Mouse (Mus musculus) lung, embryonic 15.5 days (tissue): Measurements from ENCODE around the gene Hkdc1. TPM values are rescaled to one million over a fixed set of nuclear protein-coding genes. Genes with fewer than 3 reads are reported as not detected.

ENCODE experiments used
- ATAC-seq: fragments of 200-750 bp; cut with Nextera tagmentation; 2 replicates; pipeline ENCODE4 v1.8.0; 2017; ENCODE audit warnings: moderate number of reproducible peaks, borderline replicate concordance; ENCODE audit not compliant: low FRiP score, low TSS enrichment; ENCODE audit errors: extremely low read depth
- H3K27ac ChIP-seq: fragments of 300-500 bp; sonication (generic); 2 replicates; pipeline ENCODE4 v1.5.1; 2015; ENCODE audit warnings: moderate library complexity, mild to moderate bottlenecking, inconsistent platforms
- H3K27me3 ChIP-seq: fragments of 300-500 bp; sonication (generic); 2 replicates; pipeline ENCODE4 v1.6.1; 2015; ENCODE audit warnings: inconsistent platforms
- H3K36me3 ChIP-seq: fragments of 300-500 bp; sonication (generic); 2 replicates; pipeline ENCODE4 v1.6.1; 2015; ENCODE audit warnings: inconsistent platforms
- H3K4me1 ChIP-seq: fragments of 300-500 bp; sonication (generic); 2 replicates; pipeline ENCODE4 v1.6.1; 2015; ENCODE audit warnings: inconsistent platforms
- H3K4me2 ChIP-seq: fragments of 300-500 bp; sonication (generic); 2 replicates; pipeline ENCODE4 v1.6.1; 2015; ENCODE audit warnings: inconsistent platforms, mild to moderate bottlenecking, moderate library complexity
- H3K4me3 ChIP-seq: fragments of 300-500 bp; sonication (generic); 2 replicates; pipeline ENCODE4 v1.5.1; 2015; ENCODE audit warnings: mild to moderate bottlenecking, inconsistent platforms
- H3K9ac ChIP-seq: fragments of 300-500 bp; sonication (generic); 2 replicates; pipeline ENCODE4 v1.6.1; 2015; ENCODE audit warnings: inconsistent platforms
- H3K9me3 ChIP-seq: fragments of 300-500 bp; sonication (generic); 2 replicates; pipeline ENCODE4 v1.6.1; 2016; ENCODE audit warnings: inconsistent platforms
- WGBS: fragments of 180-500 bp; shearing (Covaris S2); methylation state at CpG from one replicate; pipeline ENCODE4 v1.1.7; 2015; 5-methylcytosine and 5-hydroxymethylcytosine counted together
- polyA plus RNA-seq: library from polyadenylated mRNA; unstranded; fragments of >200 nt; fragmentation: Nextera tagmentation; extraction: Ambion mirVana; gene quantifications from 2 replicates; pipeline ENCODE4 v1.2.1, GENCODE M21; 2015

Hkdc1 gene
- polyA plus RNA-seq, 1 experiment from 2014 or later, result 3.3 TPM

DNA sequence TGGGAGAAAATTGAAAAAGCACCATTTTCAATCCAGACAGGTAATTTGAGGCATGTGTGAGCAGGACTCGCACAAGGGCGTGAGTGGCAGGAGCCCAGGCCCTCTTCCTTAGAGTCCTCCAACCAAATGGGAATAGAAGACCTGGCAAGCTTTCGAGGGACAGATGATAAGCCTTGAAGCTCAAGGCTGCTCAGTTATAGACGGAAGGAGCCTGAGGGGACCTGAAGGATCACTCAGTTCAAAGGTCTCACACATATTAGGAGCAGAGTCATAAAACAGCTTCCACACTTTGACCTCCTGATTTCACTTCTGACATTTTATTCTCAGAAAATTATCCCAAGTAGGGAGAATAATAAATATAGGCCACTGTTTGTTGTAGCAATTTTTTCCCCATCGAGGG, 2.9 kb downstream of the Hkdc1 start:
- no peak overlapping the region for H3K27ac ChIP-seq
- H3K9ac ChIP-seq, result no peak overlapping the region
- no peak overlapping the region for H3K4me3 ChIP-seq
- H3K9me3 ChIP-seq, result no peaks in the 10 kb centered on the region
- no peak for ATAC-seq
- no peak overlapping the region for H3K4me2 ChIP-seq
- H3K4me1 ChIP-seq, result peaks cover 6% of the 10 kb centered on the region; the same call in 1 of the 2 replicates
- no peaks in the 10 kb centered on the region for H3K27me3 ChIP-seq
- no peaks in the 10 kb centered on the region for H3K36me3 ChIP-seq
- WGBS, result 69% methylated on average over 5 of the region's 5 CpGs

DNA sequence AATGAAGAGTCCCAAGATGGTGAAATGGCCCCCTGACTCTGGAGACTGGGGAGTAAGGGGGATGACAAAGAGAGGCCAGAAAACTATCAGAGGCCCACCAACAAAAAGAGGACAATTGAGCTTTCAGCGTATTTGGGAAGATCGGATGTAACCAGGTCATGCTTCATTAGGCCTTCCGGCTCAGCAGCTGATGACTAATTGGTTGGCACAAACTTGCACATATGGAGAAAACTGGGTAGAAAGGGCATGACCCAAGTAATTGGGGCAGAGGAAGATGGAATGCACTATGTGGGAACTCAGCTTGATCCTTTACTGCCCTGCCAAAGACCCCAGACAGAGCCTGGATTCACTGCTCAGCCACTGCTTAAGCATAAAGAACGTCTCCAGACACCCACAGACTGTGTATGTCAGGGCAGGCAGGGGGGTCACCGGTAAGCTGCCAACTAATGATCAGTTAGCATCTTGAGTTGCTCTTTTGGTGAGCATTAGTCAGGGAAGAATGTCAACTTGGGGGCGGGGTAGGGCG, 3.4 kb downstream of the Hkdc1 start:
- Histone ChIP-seq H3K36me3 (no peaks in the 10 kb centered on the region), H3K27me3 (no peaks in the 10 kb centered on the region), H3K9me3 (no peaks in the 10 kb centered on the region), H3K9ac (no peak overlapping the region), H3K4me1 (peaks cover 4% of the 10 kb centered on the region), H3K27ac (no peak overlapping the region), H3K4me2 (no peak overlapping the region), H3K4me3 (no peak overlapping the region)
- no peak for ATAC-seq
- 76% methylated on average over 7 of the region's 7 CpGs for WGBS

DNA sequence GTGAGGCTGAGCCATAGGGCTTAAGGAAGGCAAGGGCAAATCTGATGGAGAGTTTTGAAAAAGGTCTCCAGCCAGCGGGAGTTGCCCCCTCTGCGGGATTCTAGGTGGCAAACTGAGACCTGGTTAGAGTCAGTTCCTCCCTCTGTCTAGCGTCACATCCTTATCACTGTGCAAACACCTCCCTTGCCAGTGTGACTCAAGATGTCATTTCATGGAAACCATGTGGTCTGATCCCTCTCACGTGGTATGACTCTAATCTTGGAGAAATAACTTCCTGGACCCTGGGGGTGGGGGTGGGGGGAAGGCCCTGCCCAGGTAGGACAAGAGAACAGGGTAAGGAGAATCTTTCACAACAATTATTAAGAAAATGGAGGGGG, 8.7 kb downstream of the Hkdc1 start:
- Histone ChIP-seq H3K4me3 (no peak overlapping the region), H3K4me2 (no peak overlapping the region; the same call in 1 of the 2 replicates), H3K27me3 (no peaks in the 10 kb centered on the region), H3K9me3 (no peaks in the 10 kb centered on the region), H3K36me3 (no peaks in the 10 kb centered on the region), H3K27ac (peak overlapping the region; percentile 94), H3K4me1 (peaks cover 7% of the 10 kb centered on the region; the same call in 1 of the 2 replicates), H3K9ac (no peak overlapping the region)
- WGBS, result 9% methylated on average over 4 of the region's 4 CpGs
- peak; percentile 50; the same call in 1 of the 2 replicates for ATAC-seq

DNA sequence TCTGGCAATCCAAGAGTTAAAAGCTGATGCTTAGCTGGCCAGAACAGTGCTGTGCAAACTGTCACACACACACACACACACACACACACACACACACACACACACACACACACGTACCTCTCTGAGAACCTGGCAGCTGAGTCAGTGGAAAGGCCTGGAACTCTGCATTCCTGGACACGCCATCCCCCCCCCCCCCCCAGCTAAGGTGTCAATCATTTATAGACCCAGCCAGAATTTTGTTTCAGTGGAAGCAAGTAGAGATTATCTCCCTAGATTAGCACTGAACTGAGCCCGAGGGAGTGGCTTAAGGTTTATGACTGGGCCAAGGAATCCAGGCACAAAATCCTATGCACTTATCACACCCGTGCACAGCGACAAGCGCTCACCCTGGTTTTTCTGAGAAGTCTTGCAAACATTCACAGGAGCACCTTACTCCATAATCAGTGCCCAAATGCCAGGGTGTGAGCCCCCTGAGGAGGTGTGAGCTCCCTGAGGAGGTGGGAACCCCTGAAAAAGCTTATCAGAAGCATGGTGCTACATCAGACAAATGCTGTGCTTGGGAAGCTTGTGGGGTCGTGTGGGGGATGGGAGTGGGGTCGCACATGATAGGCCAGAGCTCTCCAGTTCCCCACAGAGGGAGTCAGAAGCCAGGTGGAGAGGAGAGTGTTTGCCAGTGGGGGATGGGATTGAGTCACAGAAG, 9.2 kb downstream of the Hkdc1 start:
- H3K27me3 ChIP-seq, result no peaks in the 10 kb centered on the region
- H3K27ac ChIP-seq, result peak overlapping the region; percentile 94
- H3K4me2 ChIP-seq, result peak overlapping the region; percentile 6; the same call in 1 of the 2 replicates
- ATAC-seq, result peak; percentile 67
- H3K36me3 ChIP-seq, result no peaks in the 10 kb centered on the region
- no peak overlapping the region for H3K9ac ChIP-seq
- WGBS, result 6% methylated on average over 8 of the region's 8 CpGs
- H3K4me1 ChIP-seq, result peaks cover 7% of the 10 kb centered on the region; the same call in 1 of the 2 replicates
- no peak overlapping the region for H3K4me3 ChIP-seq
- H3K9me3 ChIP-seq, result no peaks in the 10 kb centered on the region

DNA sequence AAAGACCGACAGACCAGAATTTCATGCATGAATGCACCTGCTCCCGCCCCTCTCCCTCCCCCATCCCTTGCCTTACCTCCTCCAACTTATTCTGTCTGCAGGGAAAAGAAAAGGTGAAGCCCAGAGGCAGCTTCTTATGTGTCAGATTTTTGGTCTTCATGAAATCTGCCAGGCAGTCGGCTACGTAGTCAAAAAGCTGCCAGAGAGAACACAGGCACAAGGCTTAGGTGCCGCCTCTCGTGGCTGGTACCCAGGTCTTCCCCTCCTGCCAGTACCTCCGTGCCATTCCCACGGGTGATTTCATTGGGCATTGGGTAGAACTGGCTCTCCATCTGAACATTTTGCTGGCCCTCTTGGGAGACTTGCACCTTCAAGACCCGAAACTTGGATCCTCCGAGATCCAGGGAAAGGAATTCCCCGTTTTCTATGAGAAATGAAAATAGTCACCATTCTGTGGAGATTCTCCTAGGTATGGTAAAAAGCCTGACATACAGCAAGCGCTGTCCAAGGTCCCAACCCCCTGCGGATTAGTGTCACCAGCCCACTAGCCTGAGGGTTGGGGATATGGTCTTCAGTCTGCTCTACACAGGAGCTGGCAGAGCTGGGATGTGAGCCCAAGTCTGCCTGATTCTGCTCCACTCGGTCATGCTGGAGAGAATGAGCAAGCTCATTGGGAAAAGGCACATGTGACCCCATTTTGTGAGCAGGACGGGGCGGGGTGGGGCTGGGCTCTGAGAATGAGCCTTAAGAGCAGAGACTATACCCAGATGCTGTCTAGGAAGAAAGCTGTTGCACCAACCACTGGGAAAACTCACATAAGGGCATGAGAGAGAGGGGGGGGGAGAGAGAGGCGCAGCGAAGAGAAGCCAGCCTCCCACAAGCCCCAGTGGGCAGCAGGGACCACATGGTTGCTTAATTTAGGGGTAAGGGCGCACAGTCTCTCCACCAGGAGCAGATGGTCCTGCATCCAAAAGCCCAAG, 10.6 kb downstream of the Hkdc1 start:
- Histone ChIP-seq H3K27me3 (no peaks in the 10 kb centered on the region), H3K9me3 (no peaks in the 10 kb centered on the region), H3K4me3 (no peak overlapping the region), H3K27ac (0 out of 2 replicates have a peak overlapping the region, but pooled peaks have one; percentile 94), H3K9ac (no peak overlapping the region), H3K4me1 (peaks cover 7% of the 10 kb centered on the region; the same call in 1 of the 2 replicates), H3K36me3 (no peaks in the 10 kb centered on the region), H3K4me2 (no peak overlapping the region)
- no peak for ATAC-seq
- 64% methylated on average over 19 of the region's 19 CpGs for WGBS

DNA sequence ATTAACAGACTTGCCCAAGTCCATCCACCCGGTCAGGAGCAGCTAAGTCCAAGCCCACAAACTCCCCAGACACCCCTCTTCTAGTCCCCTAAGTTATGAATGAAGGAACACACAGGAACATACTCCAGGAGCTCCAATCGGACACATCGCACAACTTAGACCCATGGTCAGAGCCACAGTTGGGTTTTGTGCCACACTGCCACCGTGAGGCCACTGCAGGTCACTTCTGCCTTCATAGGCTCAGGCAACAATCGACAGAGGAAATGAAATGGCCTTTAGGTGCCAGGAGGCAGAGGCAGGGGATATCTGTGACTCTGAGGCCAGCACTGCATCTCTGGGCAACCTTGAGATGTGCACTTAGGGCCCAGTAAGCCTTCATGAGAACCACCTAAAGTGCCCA, 11.3 kb downstream of the Hkdc1 start:
- ATAC-seq, result no peak
- Histone ChIP-seq H3K9ac (no peak overlapping the region), H3K9me3 (no peaks in the 10 kb centered on the region), H3K4me3 (no peak overlapping the region), H3K36me3 (no peaks in the 10 kb centered on the region), H3K4me1 (peaks cover 7% of the 10 kb centered on the region; the same call in 1 of the 2 replicates), H3K27ac (no peak overlapping the region), H3K27me3 (no peaks in the 10 kb centered on the region), H3K4me2 (no peak overlapping the region)
- WGBS, result 10% methylated on average over 5 of the region's 5 CpGs

DNA sequence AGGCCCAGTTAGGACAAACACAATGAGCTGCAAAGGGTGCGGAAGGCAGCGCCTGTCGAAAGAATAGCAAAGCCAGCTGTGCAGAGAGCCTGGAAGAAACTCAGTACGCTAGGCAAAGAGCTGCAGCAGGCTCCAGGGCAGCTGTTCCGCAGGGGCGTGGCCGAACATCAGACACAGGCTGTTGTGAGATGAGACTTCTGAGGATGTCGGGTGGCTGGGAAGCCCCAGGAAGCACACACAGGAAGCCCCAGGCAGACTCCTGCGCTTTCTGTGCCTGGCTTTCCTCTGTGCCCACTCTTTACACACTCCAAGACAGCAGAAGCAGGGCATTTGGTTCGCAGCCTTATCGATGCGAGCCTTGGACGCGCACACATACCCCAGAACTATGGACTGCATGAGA, 17.4 kb downstream of the Hkdc1 start:
- WGBS, result 44% methylated on average over 14 of the region's 14 CpGs
- ATAC-seq, result peak; percentile 45; the same call in 1 of the 2 replicates
- Histone ChIP-seq H3K36me3 (no peaks in the 10 kb centered on the region), H3K4me3 (0 out of 2 replicates have a peak overlapping the region, but pooled peaks have one; percentile 10), H3K9me3 (no peaks in the 10 kb centered on the region), H3K4me2 (peak overlapping the region; percentile 42), H3K4me1 (peaks cover 6% of the 10 kb centered on the region), H3K27me3 (no peaks in the 10 kb centered on the region), H3K9ac (no peak overlapping the region), H3K27ac (no peak overlapping the region)

DNA sequence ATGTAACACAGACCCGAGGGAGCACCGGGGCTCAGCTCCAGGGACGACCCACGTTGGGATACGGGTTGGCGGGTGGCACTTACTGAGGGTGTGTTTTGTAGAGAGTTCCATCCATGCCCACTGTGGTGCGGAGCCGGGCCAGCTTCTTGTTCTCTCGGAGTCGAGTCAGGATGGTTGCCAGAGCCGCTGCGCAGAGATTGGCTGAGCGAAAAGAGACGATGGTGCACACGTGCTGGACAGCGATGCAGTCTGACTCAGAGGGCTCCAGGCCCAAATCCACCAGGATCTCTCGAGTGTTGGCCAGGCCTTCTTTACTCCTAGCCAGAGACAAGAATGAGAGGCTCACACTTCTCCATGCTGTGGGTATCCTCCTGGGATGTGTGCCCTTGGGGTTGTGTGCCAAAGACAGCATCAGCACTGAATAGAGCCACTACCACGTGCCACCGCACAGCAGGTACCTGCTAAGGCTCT, 20.6 kb downstream of the Hkdc1 start:
- WGBS, result 79% methylated on average over 19 of the region's 19 CpGs
- no peak for ATAC-seq
- Histone ChIP-seq H3K27me3 (no peaks in the 10 kb centered on the region), H3K9me3 (no peaks in the 10 kb centered on the region), H3K4me2 (no peak overlapping the region), H3K4me1 (peaks cover 6% of the 10 kb centered on the region), H3K36me3 (no peaks in the 10 kb centered on the region), H3K4me3 (no peak overlapping the region), H3K27ac (no peak overlapping the region), H3K9ac (no peak overlapping the region)

DNA sequence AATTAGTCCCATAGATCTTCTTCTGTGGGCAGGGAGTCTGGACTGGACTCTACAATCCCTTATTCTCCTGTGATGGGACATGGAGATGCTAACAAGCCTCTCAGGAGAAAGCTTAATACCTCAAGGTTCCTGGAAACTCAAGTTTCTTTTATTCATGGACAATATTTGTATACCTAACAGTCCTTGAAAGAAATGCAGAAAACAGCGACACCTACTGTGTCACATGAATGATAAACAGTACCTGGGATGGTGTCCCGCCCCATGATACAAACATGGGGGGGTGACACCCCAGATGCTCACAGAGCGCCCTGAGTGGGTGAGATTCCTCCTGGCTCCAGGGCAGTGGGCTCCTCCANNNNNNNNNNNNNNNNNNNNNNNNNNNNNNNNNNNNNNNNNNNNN, 39.3 kb downstream of the Hkdc1 start:
- H3K9ac ChIP-seq, result no peak overlapping the region
- H3K36me3 ChIP-seq, result no peaks in the 10 kb centered on the region
- no peaks in the 10 kb centered on the region for H3K4me1 ChIP-seq
- no peak for ATAC-seq
- no peak overlapping the region for H3K4me2 ChIP-seq
- 81% methylated on average over 3 of the region's 3 CpGs for WGBS
- no peaks in the 10 kb centered on the region for H3K9me3 ChIP-seq
- H3K27me3 ChIP-seq, result no peaks in the 10 kb centered on the region
- H3K4me3 ChIP-seq, result no peak overlapping the region
- no peak overlapping the region for H3K27ac ChIP-seq

DNA sequence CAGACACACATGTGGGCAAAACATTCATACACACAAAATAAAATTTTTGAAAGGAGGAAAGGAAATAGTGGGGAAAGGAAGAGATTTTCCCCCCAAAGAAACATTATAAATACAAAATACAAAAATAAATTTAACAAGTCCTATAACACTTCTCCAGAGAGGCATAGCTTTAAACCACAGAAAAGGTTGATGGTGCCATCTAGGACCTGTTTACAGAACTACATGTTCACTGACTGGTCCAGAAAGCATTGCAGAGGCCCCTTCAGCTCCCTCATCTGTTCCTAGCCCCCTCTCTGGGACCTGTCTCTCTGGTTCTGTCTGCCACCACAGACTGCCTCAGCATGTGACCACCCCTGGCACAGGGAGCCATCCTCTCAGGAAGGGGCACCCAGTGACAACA, 41.4 kb downstream of the Hkdc1 start:
- no peak for ATAC-seq
- Histone ChIP-seq H3K4me1 (no peaks in the 10 kb centered on the region), H3K27ac (no peak overlapping the region), H3K36me3 (no peaks in the 10 kb centered on the region), H3K27me3 (no peaks in the 10 kb centered on the region), H3K4me2 (no peak overlapping the region), H3K9ac (no peak overlapping the region), H3K4me3 (no peak overlapping the region), H3K9me3 (no peaks in the 10 kb centered on the region)

DNA sequence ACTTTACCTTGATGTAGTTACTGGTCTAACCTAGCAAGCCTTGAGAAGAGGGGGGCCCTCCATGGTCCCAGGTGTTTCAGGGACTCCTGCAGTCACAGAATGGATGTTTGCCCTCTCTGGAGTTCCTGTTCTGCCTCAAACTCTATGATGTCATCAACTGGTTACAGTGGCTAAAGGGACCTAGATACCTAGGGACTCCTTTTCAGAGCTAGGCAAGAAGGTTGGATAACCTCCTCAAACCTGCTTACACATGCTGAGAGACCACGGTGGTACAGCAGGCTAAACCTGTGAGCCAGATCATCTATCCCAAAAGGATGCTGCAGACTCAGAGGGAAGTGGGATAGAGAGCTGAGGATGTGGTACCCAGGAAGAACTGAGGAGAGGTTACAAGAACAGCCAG, 42.5 kb downstream of the Hkdc1 start, which contains the start of gene Hk1:
Gene Hk1 (minus strand): TSS at position 101 of the 400 bp plus-strand sequence.
- Histone ChIP-seq H3K9me3 (no peaks in the 10 kb centered on the region), H3K4me2 (no peak within 1 kb of the TSS), H3K36me3 (no peaks in the 10 kb centered on the region), H3K9ac (no peak within 1 kb of the TSS), H3K27ac (no peak within 1 kb of the TSS), H3K27me3 (no peaks in the 10 kb centered on the region), H3K4me3 (no peak within 1 kb of the TSS), H3K4me1 (no peaks in the 10 kb centered on the region)
- no peak for ATAC-seq
- WGBS, result 81% methylated on average over 1 of the region's 1 CpGs
